Mouse (Mus musculus) G1E (cell line): ENCODE data around the gene Abca1.

Experiments
- CTCF ChIP-seq: IDR thresholded peaks from 2 replicates; pipeline ENCODE4 v1.5.1; 2012; ENCODE audit warnings: low read depth, low read length, inconsistent platforms, mixed read lengths
- GATA1 ChIP-seq: IDR thresholded peaks from 2 replicates; pipeline ENCODE4 v1.6.1; 2012; ENCODE audit warnings: borderline replicate concordance, low read length, inconsistent platforms, mixed read lengths
- GATA2 ChIP-seq: IDR thresholded peaks from 2 replicates; pipeline ENCODE4 v1.6.1; 2012; ENCODE audit warnings: low read depth, low read length, inconsistent platforms, borderline replicate concordance
- POLR2AphosphoS5 ChIP-seq: IDR thresholded peaks from 2 replicates; pipeline ENCODE4 v1.6.1; 2012; ENCODE audit warnings: low read depth, low read length, inconsistent platforms; ENCODE audit not compliant: insufficient replicate concordance
- TAL1 ChIP-seq: conservative IDR thresholded peaks from 2 replicates; pipeline ENCODE4 v1.6.1; 2012; ENCODE audit warnings: low read depth, low read length, inconsistent platforms, mixed read lengths

GRCm38 (mm10) chr4:53122310-53122709, 37.4 kb downstream of the Abca1 start:
- TF ChIP-seq TAL1 (no peak), CTCF (no peak), GATA1 (no peak), POLR2AphosphoS5 (no peak), GATA2 (no peak)
